Mouse (Mus musculus) embryonic fibroblast, embryonic 13.5 days (primary cell): ENCODE data around the gene Plvap. TPM values are rescaled to one million over a fixed set of nuclear protein-coding genes. Genes with fewer than 3 reads are reported as not detected.

Experiments
- H3K27ac ChIP-seq: 2 replicates; pipeline ENCODE4 v1.5.1; 2012; ENCODE audit warnings: low read length, control low read depth, inconsistent platforms; ENCODE audit not compliant: insufficient read depth
- H3K4me1 ChIP-seq: 2 replicates; pipeline ENCODE4 v1.6.1; 2011; ENCODE audit warnings: low read length; ENCODE audit not compliant: control insufficient read depth, insufficient read depth
- H3K4me3 ChIP-seq: 2 replicates; pipeline ENCODE4 v1.5.1; 2011; ENCODE audit warnings: mild to moderate bottlenecking, control low read depth, low read length; ENCODE audit not compliant: insufficient read depth
- CTCF ChIP-seq: IDR thresholded peaks from 2 replicates; pipeline ENCODE4 v1.5.1; 2011; ENCODE audit warnings: mild to moderate bottlenecking, control low read depth, low read length, moderate library complexity, borderline replicate concordance; ENCODE audit not compliant: insufficient read depth
- POLR2A ChIP-seq: IDR thresholded peaks from 2 replicates; pipeline ENCODE4 v1.6.1; 2011; ENCODE audit warnings: low read depth, mild to moderate bottlenecking, control low read depth, low read length, moderate library complexity
- polyA plus RNA-seq: library from polyadenylated mRNA; stranded (reverse); fragments of >200 nt; gene quantifications from 2 replicates; pipeline ENCODE4 v1.2.4, GENCODE M21; 2011; ENCODE audit warnings: low read depth; ENCODE audit not compliant: missing spikeins, insufficient read length

Gene Plvap
- polyA plus RNA-seq, 1 experiment: 0.44 TPM

DNA sequence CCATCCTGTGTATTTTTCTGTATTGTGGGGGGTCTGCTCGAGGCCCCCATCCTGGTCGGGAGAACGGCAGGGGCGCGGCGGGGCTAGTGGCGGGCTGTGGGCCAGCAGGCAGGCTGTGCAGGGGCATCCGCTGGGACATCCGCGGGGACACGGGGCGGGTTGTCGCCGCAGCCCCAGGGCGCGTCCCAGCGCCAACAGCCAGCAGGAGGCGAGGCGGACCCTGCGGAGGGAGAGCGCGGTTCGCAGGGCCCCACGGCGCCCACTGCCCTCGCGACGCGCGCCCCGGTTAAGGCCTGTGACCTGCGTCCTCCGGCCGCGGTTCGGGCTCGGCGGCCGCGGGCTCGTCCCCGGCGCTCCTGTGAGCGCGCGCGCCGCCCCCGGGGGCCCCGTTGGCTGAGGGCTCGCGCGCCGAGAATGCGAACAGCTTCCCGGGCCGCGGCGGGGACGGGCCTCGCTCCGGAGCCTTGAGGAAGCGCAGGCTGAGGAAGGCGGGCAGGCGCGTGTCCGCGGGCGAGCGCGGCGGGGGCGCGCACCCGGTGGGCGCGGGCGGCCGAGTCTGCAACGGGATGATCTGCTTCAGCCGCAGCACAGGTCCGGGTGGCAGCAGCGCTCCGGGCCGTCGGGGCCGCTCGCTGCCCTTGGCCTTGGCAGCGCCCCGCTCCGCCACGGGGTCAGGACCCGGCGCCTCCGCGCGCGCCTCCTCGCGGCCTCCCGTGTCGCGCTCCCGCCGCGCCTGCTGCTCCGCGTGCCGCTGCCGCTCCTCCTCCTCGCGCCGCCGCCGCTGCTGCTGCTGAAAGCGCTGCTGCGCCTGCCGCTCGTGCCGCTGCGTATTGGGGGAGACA is 35.2 kb downstream of the Plvap start:
- Histone ChIP-seq H3K4me3 (peak overlapping the region; percentile 40; the same call in 1 of the 2 replicates), H3K4me1 (0 out of 2 replicates have a peak, but pooled peaks cover 3% of the 10 kb centered on the region), H3K27ac (peak overlapping the region; percentile 62)
- TF ChIP-seq POLR2A (peak; percentile 39; the same call in 1 of the 2 replicates), CTCF (no peak)

DNA sequence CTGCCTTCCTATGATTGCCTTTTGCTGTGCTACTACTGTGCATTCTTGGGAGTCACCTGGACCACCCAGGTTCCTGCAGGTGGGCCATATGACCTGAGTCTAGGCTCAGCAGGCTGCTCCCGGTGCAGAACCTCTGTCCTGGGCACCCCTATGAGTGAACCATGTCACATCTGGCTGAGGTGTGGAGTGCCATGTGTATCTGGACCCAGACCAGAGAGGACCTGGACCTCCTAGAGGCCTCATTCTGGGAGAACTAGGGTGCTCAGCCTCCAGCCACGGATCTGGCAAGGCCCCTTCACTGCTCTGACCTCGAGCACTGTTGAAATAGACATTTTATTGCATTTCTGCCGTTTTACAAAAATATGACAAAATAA is 35.9 kb downstream of the Plvap start:
- H3K27ac ChIP-seq: peak overlapping the region; percentile 62; the same call in 1 of the 2 replicates
- TF ChIP-seq CTCF: no peak
- no peak; the same call in 1 of the 2 replicates for TF ChIP-seq POLR2A
- peak overlapping the region; percentile 7; the same call in 1 of the 2 replicates for H3K4me3 ChIP-seq

DNA sequence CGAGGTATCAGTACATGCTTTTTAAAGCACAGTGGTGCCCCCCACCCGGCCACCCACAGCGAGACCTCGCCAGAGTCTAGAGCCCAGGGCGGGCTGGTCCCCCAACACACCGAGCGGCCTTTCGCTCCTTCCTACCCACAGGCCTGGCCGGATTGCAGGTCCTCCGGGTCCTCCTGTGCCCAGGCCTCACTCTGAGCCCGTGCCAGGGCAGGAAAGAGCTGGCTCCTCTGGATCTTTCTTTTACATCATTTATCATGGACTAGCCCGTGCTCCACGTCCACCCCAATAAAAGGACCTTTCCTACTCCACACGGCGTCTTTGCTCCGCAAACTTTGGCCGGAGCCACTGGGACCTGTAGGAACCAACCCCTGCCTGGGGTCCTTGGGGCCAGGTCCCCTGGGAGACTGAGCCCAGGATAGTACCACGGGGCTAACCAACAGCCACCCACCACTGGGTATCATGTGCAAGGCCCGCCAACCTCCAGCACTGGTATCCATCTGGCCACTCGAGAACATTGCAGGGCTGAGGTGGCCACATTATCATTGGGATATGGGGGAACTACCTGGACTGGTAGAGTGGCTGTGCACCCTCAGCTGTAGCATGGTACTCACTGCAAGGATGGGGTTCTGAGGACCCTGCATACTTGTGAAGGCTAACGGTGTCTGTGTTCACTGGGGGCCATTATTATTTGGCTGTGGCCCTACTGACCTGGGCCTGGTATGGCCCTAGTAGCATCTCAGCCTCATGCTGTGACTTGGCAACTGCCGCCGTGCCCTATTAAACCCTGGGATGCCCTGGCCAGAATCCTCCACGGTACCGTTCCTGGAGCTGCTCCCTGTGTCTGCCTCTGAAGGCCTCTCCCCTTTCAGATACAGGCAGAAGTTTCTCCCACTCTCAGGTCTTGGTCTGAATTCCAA is 36.5 kb downstream of the Plvap start:
- peaks cover 6% of the 10 kb centered on the region; the same call in 1 of the 2 replicates for H3K4me1 ChIP-seq
- no peak overlapping the region for H3K4me3 ChIP-seq
- TF ChIP-seq POLR2A (no peak), CTCF (no peak)
- H3K27ac ChIP-seq: no peak overlapping the region

More for the DNA sequence above, 35.9 kb downstream of the Plvap start:
- H3K4me1 ChIP-seq: 0 out of 2 replicates have a peak, but pooled peaks cover 3% of the 10 kb centered on the region

DNA sequence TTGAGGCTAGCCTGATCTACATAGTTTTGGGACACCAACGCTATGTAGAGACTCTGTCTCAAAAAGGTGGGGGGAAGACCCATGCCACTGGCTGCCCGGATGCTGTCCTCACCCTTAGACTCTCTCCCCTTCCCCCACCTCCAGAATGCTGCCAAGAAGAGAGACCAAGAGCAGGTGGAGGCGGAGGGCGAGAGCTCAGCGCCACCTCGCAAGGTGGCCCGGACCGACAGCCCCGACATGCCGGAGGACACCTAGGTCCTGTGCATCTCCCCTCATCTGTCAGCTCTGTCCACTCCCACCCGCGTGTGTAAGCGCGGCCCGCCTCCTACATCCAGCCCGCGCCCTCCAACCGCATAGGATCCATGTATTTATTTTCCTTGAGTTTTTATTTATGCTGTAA is 37.2 kb downstream of the Plvap start:
- Histone ChIP-seq H3K4me1 (peaks cover 6% of the 10 kb centered on the region; the same call in 1 of the 2 replicates), H3K4me3 (no peak overlapping the region), H3K27ac (no peak overlapping the region)
- TF ChIP-seq POLR2A (no peak), CTCF (no peak)

DNA sequence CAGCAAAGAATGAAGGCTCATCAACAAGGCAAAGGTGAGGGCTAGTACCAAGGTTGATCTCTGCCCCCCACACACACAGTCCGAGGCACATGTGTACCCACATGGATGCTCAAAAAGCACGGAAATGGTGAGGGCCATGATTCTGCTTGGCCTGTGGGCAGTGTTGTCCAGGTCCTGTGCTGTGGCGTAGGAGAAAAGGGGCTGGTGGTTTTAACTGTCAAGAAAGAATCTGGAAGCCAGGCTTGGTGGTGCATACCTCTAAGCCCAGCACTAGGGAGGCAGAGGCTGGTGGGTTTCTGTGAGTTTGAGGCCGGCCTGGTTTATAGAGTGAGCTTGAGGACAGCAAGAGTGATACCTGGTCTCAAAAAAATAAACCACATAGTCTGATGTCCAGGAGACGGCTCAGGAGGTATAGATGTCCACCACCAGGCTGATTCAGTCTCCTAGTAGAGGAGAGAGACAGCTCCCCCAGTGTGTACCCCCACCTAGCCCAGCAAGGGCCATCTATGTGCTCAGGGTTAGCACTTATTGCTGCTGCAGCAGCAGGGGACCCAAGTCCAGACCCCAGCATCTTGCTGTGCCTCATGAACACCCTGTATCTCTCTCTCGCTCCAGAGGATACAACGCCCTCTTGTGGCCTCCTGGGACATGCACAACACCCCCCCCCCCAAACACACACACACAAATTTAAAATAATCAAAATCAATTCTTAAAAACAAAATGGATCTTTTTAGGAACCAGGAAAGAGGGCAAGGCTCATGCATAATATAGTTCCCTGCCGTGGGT is 38.8 kb downstream of the Plvap start:
- no peak overlapping the region for H3K27ac ChIP-seq
- peaks cover 6% of the 10 kb centered on the region; the same call in 1 of the 2 replicates for H3K4me1 ChIP-seq
- TF ChIP-seq POLR2A (no peak), CTCF (peak; percentile 21; the same call in 1 of the 2 replicates)
- H3K4me3 ChIP-seq: no peak overlapping the region

DNA sequence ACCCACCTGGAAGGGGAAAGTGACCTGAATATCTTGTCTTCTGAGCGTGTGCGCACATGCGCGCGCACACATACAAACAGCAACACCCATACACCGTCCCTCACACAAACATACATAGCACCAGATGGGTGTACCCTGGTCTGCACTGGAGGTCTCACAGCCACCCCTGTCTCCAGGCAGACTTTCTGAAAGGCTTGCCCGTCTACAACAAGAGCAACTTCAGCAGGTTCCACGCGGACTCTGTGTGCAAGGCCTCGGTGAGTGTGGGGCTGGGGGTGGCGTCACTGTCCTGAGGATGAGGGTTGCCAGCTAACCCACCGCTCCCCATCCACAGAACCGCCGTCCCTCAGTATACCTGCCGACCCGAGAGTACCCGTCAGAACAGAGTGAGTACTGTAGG is 39.7 kb downstream of the Plvap start:
- TF ChIP-seq POLR2A (no peak), CTCF (no peak)

DNA sequence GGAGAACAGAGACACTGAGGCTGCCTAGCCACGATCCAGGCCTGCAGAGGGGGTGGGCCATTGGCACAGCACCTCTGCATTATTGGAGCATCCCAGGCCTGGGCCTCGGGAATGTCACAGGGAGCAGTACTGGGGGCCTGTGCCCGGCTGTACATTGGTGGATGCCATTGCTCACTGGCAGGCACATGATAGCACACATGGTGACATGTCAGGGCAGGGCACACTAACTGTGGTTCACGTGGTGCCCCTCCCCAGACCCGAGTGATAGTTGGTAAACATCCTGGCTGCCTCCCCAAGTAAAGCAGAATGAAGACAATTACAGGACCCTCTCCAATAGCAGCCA is 40.7 kb downstream of the Plvap start:
- TF ChIP-seq POLR2A (no peak), CTCF (no peak)
- Histone ChIP-seq H3K27ac (no peak overlapping the region), H3K4me3 (no peak overlapping the region), H3K4me1 (peaks cover 3% of the 10 kb centered on the region; the same call in 1 of the 2 replicates)

More for the DNA sequence above, 39.7 kb downstream of the Plvap start:
- Histone ChIP-seq H3K4me3 (no peak overlapping the region), H3K4me1 (peaks cover 3% of the 10 kb centered on the region; the same call in 1 of the 2 replicates), H3K27ac (no peak overlapping the region)

DNA sequence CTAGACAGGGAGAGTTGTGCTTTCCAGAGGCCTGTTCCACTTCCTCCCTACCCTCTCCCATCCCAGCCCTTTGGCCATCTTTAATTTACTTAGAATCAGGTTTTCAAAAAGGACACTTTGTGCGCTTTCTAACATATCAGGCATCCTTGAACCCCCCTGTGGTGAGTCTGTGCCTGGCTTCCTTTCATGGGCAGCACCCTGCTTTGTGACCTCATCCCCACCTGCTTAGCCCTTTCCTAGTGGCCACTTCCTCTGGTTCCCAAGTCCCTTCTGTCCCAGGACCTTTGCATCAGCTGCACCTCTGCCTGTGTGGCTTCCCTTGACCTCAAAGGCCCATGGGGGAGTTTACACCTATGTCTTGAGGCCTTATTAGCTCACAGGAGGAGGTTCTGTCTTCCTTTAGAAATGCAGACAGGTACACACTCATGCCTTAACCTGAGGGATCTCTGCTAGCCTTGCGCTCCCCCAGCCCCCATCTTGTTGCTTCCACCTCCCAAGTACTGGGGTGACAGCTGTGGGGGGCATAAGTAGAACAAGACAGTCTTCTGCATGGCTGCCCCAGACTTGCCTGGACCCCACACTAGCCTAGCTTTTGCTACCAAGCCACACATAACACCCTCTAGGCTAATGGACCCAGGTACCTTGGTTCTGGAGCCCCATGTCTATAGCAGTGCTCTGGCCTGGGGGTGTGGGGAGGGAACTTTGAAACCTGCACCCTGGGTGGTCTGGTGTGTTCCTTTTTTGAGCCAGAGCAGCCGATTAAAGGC is 41.2 kb downstream of the Plvap start:
- no peak for TF ChIP-seq CTCF
- TF ChIP-seq POLR2A: no peak
- peaks cover 3% of the 10 kb centered on the region; the same call in 1 of the 2 replicates for H3K4me1 ChIP-seq
- no peak overlapping the region for H3K27ac ChIP-seq
- H3K4me3 ChIP-seq: peak overlapping the region; percentile 89

DNA sequence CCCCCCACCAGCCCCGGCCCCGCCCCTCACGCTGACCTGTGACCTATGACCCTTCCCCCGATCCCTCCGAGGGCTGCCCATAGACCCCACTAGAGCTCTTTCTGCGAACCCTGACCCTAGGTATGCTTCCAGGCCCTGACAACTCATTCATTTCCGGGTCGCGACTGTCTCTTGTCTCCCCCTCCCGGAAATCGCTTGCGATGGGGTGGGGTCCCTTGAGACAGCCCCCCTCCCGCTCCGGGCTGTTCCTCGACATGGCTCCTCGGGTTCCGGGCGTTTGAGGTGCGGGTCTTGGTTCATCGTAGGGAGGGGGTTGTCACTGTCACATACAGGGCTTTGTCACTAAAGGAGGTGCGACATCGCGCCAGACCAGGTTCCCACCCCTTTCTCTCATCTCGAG is 42.1 kb downstream of the Plvap start:
- TF ChIP-seq POLR2A (peak; percentile 39; the same call in 1 of the 2 replicates), CTCF (no peak)
- Histone ChIP-seq H3K27ac (no peak overlapping the region), H3K4me3 (peak overlapping the region; percentile 89), H3K4me1 (peaks cover 3% of the 10 kb centered on the region; the same call in 1 of the 2 replicates)
